Mouse (Mus musculus) hindbrain, embryonic 13.5 days (tissue): ENCODE data around the gene Slc27a4. TPM values are rescaled to one million over a fixed set of nuclear protein-coding genes. Genes with fewer than 3 reads are reported as not detected.

Source experiments
- microRNA-seq: library from miRNA; unstranded; fragments of <30 nt; microRNA quantifications from one replicate; pipeline ENCODE4, GENCODE M21; 2016
- polyA plus RNA-seq: library from polyadenylated mRNA; unstranded; fragments of >200 nt; fragmentation: Nextera tagmentation; extraction: Ambion mirVana; gene quantifications from 2 replicates; pipeline ENCODE4 v1.2.1, GENCODE M21; 2015

The Slc27a4 gene
- polyA plus RNA-seq, 1 experiment from 2014 or later, result 32.6 TPM

Small RNA genes lying within 50 kb of the gene (microRNA-seq; reads per million reads assigned to microRNA genes)
- gene Mir219a-2, result not detected
- not detected for gene Mir219b

Other genes starting within 250 kb of the Slc27a4 start
- gene Rapgef1, start 182.9 kb upstream of the Slc27a4 start, polyA plus RNA-seq, result 14.3 and 16.1 TPM in 2 replicates
- gene Gm13420, start 50.9 kb upstream of the Slc27a4 start, polyA plus RNA-seq, result not detected in 2 replicates
- not detected in 2 replicates for gene Gm13547, start 43.3 kb upstream of the Slc27a4 start, polyA plus RNA-seq
- 33.4 and 34.5 TPM in 2 replicates for gene Coq4, start 15.1 kb upstream of the Slc27a4 start, polyA plus RNA-seq
- 40.0 and 43.0 TPM in 2 replicates for gene Trub2, start 14.1 kb upstream of the Slc27a4 start, polyA plus RNA-seq
- gene Urm1, start 17.4 kb downstream of the Slc27a4 start, polyA plus RNA-seq, result 23.5 and 26.8 TPM in 2 replicates
- gene Cercam, start 66.5 kb downstream of the Slc27a4 start, polyA plus RNA-seq, result 23.8 and 24.9 TPM in 2 replicates
- 70.3 and 78.3 TPM in 2 replicates for gene Odf2, start 86.6 kb downstream of the Slc27a4 start, polyA plus RNA-seq
- gene Gle1, start 132.8 kb downstream of the Slc27a4 start, polyA plus RNA-seq, result 75.2 and 82.1 TPM in 2 replicates
- gene Sptan1, start 162.9 kb downstream of the Slc27a4 start, polyA plus RNA-seq, result 192 and 203 TPM in 2 replicates
- gene Wdr34, start 246.2 kb downstream of the Slc27a4 start, polyA plus RNA-seq, result 64.2 and 67.0 TPM in 2 replicates